Mouse (Mus musculus): ENCODE data around the gene Gm21943. TPM values are rescaled to one million over a fixed set of nuclear protein-coding genes. Genes with fewer than 3 reads are reported as not detected.
"Not testable (repeated sequence)": the region's sequence is repeated elsewhere in the genome, so short reads cannot be mapped to it uniquely, and the experiment has no call there.

Gm21943 gene
- total RNA-seq (2017): not detected in 2 replicates

DNA sequence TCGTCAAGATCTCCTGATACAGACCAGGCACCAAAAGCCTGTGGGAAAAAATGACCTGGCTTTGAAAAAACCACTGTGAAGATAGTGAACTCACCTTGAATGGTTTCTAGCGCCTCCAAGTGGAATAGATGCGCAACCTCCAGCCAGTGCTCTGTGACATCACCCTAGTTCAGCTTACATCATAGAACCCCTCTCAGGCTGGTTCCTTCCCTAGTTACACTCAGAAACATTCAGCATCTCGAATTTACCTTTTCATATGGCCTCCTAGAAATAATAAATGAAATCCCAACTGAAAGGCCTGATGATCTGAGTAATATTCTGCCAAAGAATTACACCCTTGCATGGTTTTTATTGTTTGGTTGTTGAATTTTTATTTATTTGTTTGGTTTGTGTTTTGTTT is at the start of gene Gm21943:
Gm21943 (minus strand) TSS at position 101 of the 400 bp plus-strand sequence.
- ATAC-seq (replicated peaks in 1 of 2; ENCODE audit: insufficient read depth in 1 of 2, low FRiP score in 2 of 2, low TSS enrichment in 1 of 2, low read depth in 1 of 2, poor library complexity in 2 of 2, severe bottlenecking in 2 of 2): not testable (repeated sequence)

Other genes with a start within 250 kb of the Gm21943 start
- not detected in 2 replicates for gene Gm28961, start 172.0 kb upstream of the Gm21943 start, total RNA-seq (2017)